Mouse (Mus musculus) hindbrain, embryonic 16.5 days (tissue): ENCODE data around the gene Ifnlr1. TPM values are rescaled to one million over a fixed set of nuclear protein-coding genes. Genes with fewer than 3 reads are reported as not detected.

ENCODE experiments used
- ATAC-seq: fragments of 200-750 bp; cut with Nextera tagmentation; 2 replicates; pipeline ENCODE4 v1.8.0; 2017; ENCODE audit warnings: moderate TSS enrichment, moderate library complexity
- H3K27ac ChIP-seq: fragments of 300-500 bp; sonication (generic); 2 replicates; pipeline ENCODE4 v1.5.1; 2014; ENCODE audit warnings: low read depth, mild to moderate bottlenecking, control low read depth, low read length, moderate library complexity
- H3K27me3 ChIP-seq: fragments of 300-500 bp; sonication (generic); replicated peaks from 2 replicates; pipeline ENCODE4 v1.6.1; 2014; ENCODE audit warnings: low read length; ENCODE audit not compliant: control insufficient read depth, insufficient read depth
- H3K36me3 ChIP-seq: fragments of 300-500 bp; sonication (generic); 2 replicates; pipeline ENCODE4 v1.6.1; 2014; ENCODE audit warnings: mild to moderate bottlenecking, low read length, moderate library complexity, mixed read lengths; ENCODE audit not compliant: control insufficient read depth, insufficient read depth
- H3K4me1 ChIP-seq: fragments of 300-500 bp; sonication (generic); 2 replicates; pipeline ENCODE4 v1.6.1; 2014; ENCODE audit warnings: low read depth, low read length; ENCODE audit not compliant: control insufficient read depth, insufficient read depth
- H3K4me2 ChIP-seq: fragments of 300-500 bp; sonication (generic); 2 replicates; pipeline ENCODE4 v1.6.1; 2014; ENCODE audit warnings: mild to moderate bottlenecking, low read length, control low read depth, moderate library complexity
- H3K4me3 ChIP-seq: fragments of 300-500 bp; sonication (generic); 2 replicates; pipeline ENCODE4 v1.5.1; 2014; ENCODE audit warnings: mild to moderate bottlenecking, low read length, control low read depth, moderate library complexity
- H3K9ac ChIP-seq: fragments of 300-500 bp; sonication (generic); 2 replicates; pipeline ENCODE4 v1.6.1; 2014; ENCODE audit warnings: low read depth, mild to moderate bottlenecking, control low read depth, low read length, moderate library complexity
- H3K9me3 ChIP-seq: fragments of 300-500 bp; sonication (generic); 2 replicates; pipeline ENCODE4 v1.6.1; 2014; ENCODE audit warnings: mild to moderate bottlenecking, low read length, moderate library complexity; ENCODE audit not compliant: control insufficient read depth
- WGBS: fragments of 180-500 bp; shearing (Covaris S2); extraction: QIAGEN DNeasy Blood & Tissue Kit; methylation state at CpG from one replicate; pipeline ENCODE4 v1.1.7; 2014; 5-methylcytosine and 5-hydroxymethylcytosine counted together
- polyA plus RNA-seq: library from polyadenylated mRNA; unstranded; fragments of >200 nt; fragmentation: Nextera tagmentation; extraction: Ambion mirVana; gene quantifications from 2 replicates; pipeline ENCODE4 v1.2.1, GENCODE M21; 2015

The Ifnlr1 gene
- polyA plus RNA-seq, 1 experiment from 2014 or later, result 0.26 TPM

DNA sequence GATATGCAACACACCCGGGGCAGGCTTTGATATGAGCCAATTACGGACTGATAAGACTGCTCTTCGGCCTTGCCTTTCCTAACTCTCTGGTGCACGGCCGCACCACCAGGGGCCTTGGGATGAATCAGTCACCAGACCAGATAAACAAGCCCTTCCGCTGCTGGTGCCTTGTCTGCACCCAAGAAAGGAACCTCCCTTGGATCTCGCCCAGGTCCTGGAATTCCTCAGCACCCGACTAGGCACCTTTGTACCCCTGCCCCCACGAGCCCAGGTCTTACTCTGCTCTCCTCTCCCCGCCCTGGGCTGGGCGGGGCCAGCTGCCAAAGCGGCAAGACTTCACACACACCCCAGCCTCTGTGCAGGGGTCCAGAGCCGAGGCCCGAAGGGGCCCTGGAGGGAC is 41.7 kb downstream of the Ifnlr1 start, which contains the start of gene Il22ra1:
TSS of gene Il22ra1 (plus strand) at position 356 of the 400 bp plus-strand sequence.
- Histone ChIP-seq H3K4me3 (no peak within 1 kb of the TSS), H3K9me3 (peaks cover 2% of the 10 kb centered on the region; the same call in 1 of the 2 replicates), H3K4me1 (no peaks in the 10 kb centered on the region), H3K9ac (no peak within 1 kb of the TSS), H3K27ac (no peak within 1 kb of the TSS), H3K4me2 (no peak within 1 kb of the TSS), H3K27me3 (no peaks in the 10 kb centered on the region), H3K36me3 (no peaks in the 10 kb centered on the region)
- 64% methylated on average over 14 of the region's 14 CpGs for WGBS
- ATAC-seq, result no peak

DNA sequence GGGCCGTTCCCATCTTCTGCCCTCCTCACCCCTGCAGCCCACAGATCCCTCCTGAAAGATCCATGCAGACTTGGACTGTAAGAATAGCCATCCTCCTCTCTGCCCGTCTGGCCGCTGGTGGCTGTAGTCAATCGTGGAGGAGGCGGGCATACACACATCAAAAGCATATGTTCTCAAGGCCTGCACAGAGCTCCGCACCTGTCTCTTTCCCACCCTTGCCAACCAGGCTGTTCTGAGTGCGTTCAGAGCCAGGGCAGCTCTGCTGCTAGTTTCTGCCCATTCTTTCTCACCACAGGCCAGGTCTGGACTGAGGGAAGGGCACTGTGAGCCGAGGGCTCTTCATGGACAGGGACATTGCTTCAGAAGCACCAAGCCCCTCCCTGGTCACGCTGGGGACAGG is 44.1 kb downstream of the Ifnlr1 start:
- Histone ChIP-seq H3K4me3 (no peak overlapping the region), H3K36me3 (no peaks in the 10 kb centered on the region)
- WGBS, result 60% methylated on average over 9 of the region's 9 CpGs

DNA sequence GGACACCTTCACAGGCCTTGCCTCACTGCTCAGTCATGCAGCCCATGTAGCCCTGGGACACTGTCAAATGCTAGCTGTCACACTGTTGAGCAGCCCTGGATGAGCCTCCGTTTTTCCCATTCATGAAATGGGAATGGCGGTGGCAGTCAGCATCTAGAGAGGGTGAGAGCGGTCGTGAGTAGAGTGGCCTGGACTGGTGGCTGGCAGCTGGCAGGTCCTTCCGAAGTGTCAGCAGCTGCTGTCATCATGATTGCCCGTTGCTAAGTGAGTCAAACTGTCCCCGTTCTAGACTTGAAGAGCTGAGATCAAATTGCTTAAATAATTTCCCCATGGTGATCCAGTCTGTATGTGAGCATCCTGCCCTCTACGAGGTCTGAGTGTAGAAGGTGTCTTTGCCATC is 44.9 kb downstream of the Ifnlr1 start:
- Histone ChIP-seq H3K4me1 (no peaks in the 10 kb centered on the region), H3K36me3 (no peaks in the 10 kb centered on the region), H3K4me3 (no peak overlapping the region), H3K9ac (no peak overlapping the region), H3K4me2 (no peak overlapping the region), H3K27ac (no peak overlapping the region), H3K27me3 (no peaks in the 10 kb centered on the region), H3K9me3 (0 out of 2 replicates have a peak, but pooled peaks cover 3% of the 10 kb centered on the region)
- ATAC-seq, result no peak
- 71% methylated on average over 8 of the region's 8 CpGs for WGBS

More for the DNA sequence above, 44.1 kb downstream of the Ifnlr1 start:
- H3K9ac ChIP-seq, result no peak overlapping the region
- H3K27ac ChIP-seq, result no peak overlapping the region
- no peaks in the 10 kb centered on the region for H3K4me1 ChIP-seq
- H3K4me2 ChIP-seq, result no peak overlapping the region
- H3K27me3 ChIP-seq, result no peaks in the 10 kb centered on the region
- 0 out of 2 replicates have a peak, but pooled peaks cover 3% of the 10 kb centered on the region for H3K9me3 ChIP-seq
- ATAC-seq, result peak; percentile 17; the same call in 1 of the 2 replicates

DNA sequence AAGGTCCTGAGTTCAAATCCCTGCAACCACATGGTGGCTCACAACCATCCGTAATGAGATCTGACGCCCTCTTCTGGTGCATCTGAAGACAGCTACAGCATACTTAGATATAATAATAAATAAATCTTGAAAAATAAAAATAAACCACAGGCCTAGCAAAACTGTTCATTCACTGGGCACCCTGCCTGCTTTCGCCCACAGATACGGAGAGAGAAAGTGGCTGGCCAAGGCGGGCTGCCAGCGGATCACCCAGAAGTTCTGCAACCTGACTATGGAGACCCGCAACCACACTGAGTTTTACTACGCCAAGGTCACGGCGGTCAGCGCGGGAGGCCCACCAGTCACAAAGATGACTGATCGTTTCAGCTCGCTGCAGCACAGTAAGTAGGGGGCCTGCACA is 47.8 kb downstream of the Ifnlr1 start:
- no peak overlapping the region for H3K4me2 ChIP-seq
- 0 out of 2 replicates have a peak, but pooled peaks cover 3% of the 10 kb centered on the region for H3K9me3 ChIP-seq
- H3K9ac ChIP-seq, result no peak overlapping the region
- H3K4me1 ChIP-seq, result no peaks in the 10 kb centered on the region
- H3K27me3 ChIP-seq, result no peaks in the 10 kb centered on the region
- H3K36me3 ChIP-seq, result no peaks in the 10 kb centered on the region
- no peak for ATAC-seq
- H3K4me3 ChIP-seq, result no peak overlapping the region
- 95% methylated on average over 14 of the region's 14 CpGs for WGBS
- H3K27ac ChIP-seq, result no peak overlapping the region

DNA sequence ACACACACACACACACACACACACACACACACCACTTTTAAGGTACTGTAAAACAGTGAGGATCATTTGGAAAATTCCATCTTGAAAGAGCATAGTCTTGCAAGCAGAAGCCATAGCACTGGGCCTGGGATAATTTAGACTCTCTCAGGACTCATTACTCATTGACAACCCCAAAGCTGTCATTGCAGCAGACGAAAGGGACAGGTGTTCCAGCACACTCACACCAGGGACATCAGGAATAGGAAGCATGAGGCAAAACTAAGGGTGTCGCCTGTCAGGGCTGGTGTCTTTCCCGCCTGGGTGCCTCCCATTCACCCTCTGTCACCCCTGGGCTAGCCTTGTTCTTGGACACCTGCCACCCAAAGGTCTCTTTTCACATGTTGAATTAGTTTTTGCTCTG is 50.8 kb downstream of the Ifnlr1 start:
- Histone ChIP-seq H3K4me1 (no peaks in the 10 kb centered on the region), H3K4me3 (no peak overlapping the region), H3K36me3 (no peaks in the 10 kb centered on the region), H3K9ac (no peak overlapping the region), H3K27me3 (no peaks in the 10 kb centered on the region), H3K9me3 (0 out of 2 replicates have a peak, but pooled peaks cover 3% of the 10 kb centered on the region), H3K4me2 (no peak overlapping the region), H3K27ac (no peak overlapping the region)
- ATAC-seq, result no peak
- WGBS, result 73% methylated on average over 3 of the region's 3 CpGs

DNA sequence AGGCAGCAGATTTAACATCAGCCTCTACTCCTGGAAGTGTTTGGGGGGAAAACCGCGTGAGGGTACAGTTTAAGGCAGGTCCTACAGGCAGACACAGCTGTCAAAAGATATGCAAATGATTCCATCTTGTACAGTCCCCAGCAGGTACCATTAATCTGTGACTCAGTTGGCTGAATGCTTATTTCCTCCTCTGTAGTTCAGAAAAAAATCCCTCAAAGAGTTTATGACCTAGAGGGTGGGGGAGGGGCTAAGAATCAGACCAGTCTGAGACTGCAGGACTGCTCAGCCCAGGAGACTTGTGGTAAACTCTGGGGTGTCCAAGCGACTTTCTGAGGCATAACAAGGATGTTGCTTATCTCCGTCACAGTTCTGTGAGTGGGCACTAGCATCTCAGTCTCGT is 52.1 kb downstream of the Ifnlr1 start:
- WGBS, result 67% methylated on average over 5 of the region's 5 CpGs

DNA sequence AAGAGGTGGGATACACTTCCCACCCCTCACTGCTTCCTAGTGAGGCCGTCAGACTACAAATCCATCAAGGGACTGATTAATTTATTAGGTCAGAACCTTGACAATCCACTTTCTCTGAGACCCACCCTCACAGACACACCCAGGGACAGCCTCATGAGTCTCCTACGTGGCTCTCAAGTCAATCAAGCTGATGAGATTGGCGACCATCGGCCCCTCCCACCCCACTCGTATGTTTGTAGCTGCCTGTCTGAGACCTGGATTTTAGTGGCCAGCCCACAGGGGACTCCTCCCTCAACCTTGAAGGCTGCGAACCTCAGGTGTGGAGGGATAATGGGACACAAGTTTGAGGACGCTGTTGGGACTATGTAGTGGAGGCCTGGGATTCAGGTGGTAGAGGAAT is 53.1 kb downstream of the Ifnlr1 start:
- Histone ChIP-seq H3K4me3 (no peak overlapping the region), H3K27ac (no peak overlapping the region), H3K36me3 (no peaks in the 10 kb centered on the region), H3K4me1 (no peaks in the 10 kb centered on the region), H3K9ac (no peak overlapping the region), H3K27me3 (no peaks in the 10 kb centered on the region), H3K9me3 (0 out of 2 replicates have a peak, but pooled peaks cover 3% of the 10 kb centered on the region), H3K4me2 (no peak overlapping the region)
- ATAC-seq, result no peak
- 66% methylated on average over 7 of the region's 7 CpGs for WGBS

More for the DNA sequence above, 52.1 kb downstream of the Ifnlr1 start:
- Histone ChIP-seq H3K27me3 (no peaks in the 10 kb centered on the region), H3K9ac (no peak overlapping the region), H3K4me2 (no peak overlapping the region), H3K4me1 (no peaks in the 10 kb centered on the region), H3K36me3 (no peaks in the 10 kb centered on the region), H3K9me3 (0 out of 2 replicates have a peak, but pooled peaks cover 3% of the 10 kb centered on the region), H3K27ac (no peak overlapping the region), H3K4me3 (no peak overlapping the region)
- no peak for ATAC-seq

DNA sequence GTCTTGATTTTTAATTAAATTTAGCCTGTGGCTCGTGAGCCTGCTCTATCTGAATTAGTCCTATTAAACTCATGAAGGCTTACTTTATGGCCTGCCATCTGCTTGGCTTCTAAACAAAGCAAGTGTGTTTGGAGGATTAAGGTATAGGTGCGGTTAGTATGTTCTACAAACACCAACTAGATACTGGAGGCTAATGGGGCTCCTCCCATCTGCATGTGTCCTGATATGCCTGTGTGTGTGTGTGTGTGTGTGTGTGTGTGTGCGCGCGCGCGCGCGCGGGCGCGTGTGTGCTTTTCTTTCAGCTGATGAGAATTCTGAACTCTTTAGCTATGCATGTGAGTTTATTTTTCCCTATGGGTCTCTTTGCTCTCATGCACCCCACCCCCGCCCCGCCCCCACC is 53.6 kb downstream of the Ifnlr1 start:
- Histone ChIP-seq H3K27ac (no peak overlapping the region), H3K9me3 (no peaks in the 10 kb centered on the region), H3K4me1 (no peaks in the 10 kb centered on the region), H3K27me3 (no peaks in the 10 kb centered on the region), H3K4me2 (no peak overlapping the region), H3K4me3 (no peak overlapping the region), H3K9ac (no peak overlapping the region), H3K36me3 (no peaks in the 10 kb centered on the region)
- ATAC-seq, result no peak
- 93% methylated on average over 14 of the region's 14 CpGs for WGBS

DNA sequence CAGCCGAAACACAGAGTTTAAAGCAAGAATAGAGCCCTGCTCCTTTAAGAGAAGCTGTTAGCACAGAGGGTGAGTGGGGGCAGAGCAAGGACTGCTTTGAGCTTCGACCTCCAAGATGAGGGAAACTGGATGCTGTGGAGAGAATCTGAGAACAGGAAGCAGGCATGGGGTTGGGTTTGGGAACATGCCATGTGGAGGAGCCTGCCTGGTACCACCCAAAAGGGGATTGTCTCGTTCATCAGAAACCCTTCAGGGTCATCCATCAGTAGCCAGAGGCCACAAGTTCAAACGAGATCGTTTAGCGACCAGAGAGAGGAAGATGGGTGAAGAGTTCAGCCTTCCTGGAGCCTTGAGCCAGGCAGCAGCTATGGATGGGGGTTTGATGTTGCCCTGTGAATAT is 57.4 kb downstream of the Ifnlr1 start:
- ATAC-seq, result no peak
- 58% methylated on average over 6 of the region's 6 CpGs for WGBS
- H3K9ac ChIP-seq, result no peak overlapping the region
- H3K4me1 ChIP-seq, result no peaks in the 10 kb centered on the region
- H3K36me3 ChIP-seq, result no peaks in the 10 kb centered on the region
- no peak overlapping the region for H3K27ac ChIP-seq
- H3K9me3 ChIP-seq, result no peaks in the 10 kb centered on the region
- H3K4me3 ChIP-seq, result no peak overlapping the region
- no peak overlapping the region for H3K4me2 ChIP-seq
- no peaks in the 10 kb centered on the region for H3K27me3 ChIP-seq
